Mouse (Mus musculus) embryonic facial prominence, embryonic 14.5 days (tissue): ENCODE measurements around the gene Slc6a16. TPM values are rescaled to one million over a fixed set of nuclear protein-coding genes. Genes with fewer than 3 reads are reported as not detected.

ENCODE experiments used
- ATAC-seq: fragments of 200-750 bp; cut with Nextera tagmentation; 2 replicates; pipeline ENCODE4 v1.8.0; 2017; ENCODE audit warnings: low read depth, moderate number of reproducible peaks, moderate TSS enrichment
- DNase-seq: peaks from one replicate; pipeline ENCODE4 v3.0.0-alpha.2; 2015; ENCODE audit warnings: low spot score
- H3K27ac ChIP-seq: fragments of 300-500 bp; sonication (generic); replicated peaks from 2 replicates; pipeline ENCODE4 v1.5.1; 2014; ENCODE audit warnings: low read depth, mild to moderate bottlenecking, low read length, moderate library complexity
- H3K27me3 ChIP-seq: fragments of 300-500 bp; sonication (generic); replicated peaks from 2 replicates; pipeline ENCODE4 v1.6.1; 2014; ENCODE audit warnings: low read length; ENCODE audit not compliant: control insufficient read depth, insufficient read depth
- H3K36me3 ChIP-seq: fragments of 300-500 bp; sonication (generic); 2 replicates; pipeline ENCODE4 v1.6.1; 2014; ENCODE audit warnings: low read length, mixed read lengths; ENCODE audit not compliant: control insufficient read depth, insufficient read depth
- H3K4me1 ChIP-seq: fragments of 300-500 bp; sonication (generic); 2 replicates; pipeline ENCODE4 v1.6.1; 2014; ENCODE audit warnings: antibody characterized with exemption, low read length; ENCODE audit not compliant: control insufficient read depth, insufficient read depth
- H3K4me2 ChIP-seq: fragments of 300-500 bp; sonication (generic); 2 replicates; pipeline ENCODE4 v1.6.1; 2014; ENCODE audit warnings: low read depth, mild to moderate bottlenecking, low read length, moderate library complexity, mixed read lengths
- H3K4me3 ChIP-seq: fragments of 300-500 bp; sonication (generic); 2 replicates; pipeline ENCODE4 v1.5.1; 2014; ENCODE audit warnings: low read depth, mild to moderate bottlenecking, low read length
- H3K9ac ChIP-seq: fragments of 300-500 bp; sonication (generic); 2 replicates; pipeline ENCODE4 v1.6.1; 2014; ENCODE audit warnings: low read depth, mild to moderate bottlenecking, low read length, moderate library complexity, mixed read lengths
- H3K9me3 ChIP-seq: fragments of 300-500 bp; sonication (generic); 2 replicates; pipeline ENCODE4 v1.6.1; 2016; ENCODE audit warnings: low read length; ENCODE audit not compliant: control insufficient read depth
- WGBS: fragments of 180-500 bp; shearing (Covaris S2); extraction: QIAGEN DNeasy Blood & Tissue Kit; methylation state at CpG from one replicate; pipeline ENCODE4 v1.1.7; 2014; 5-methylcytosine and 5-hydroxymethylcytosine counted together
- polyA plus RNA-seq: library from polyadenylated mRNA; unstranded; fragments of >200 nt; fragmentation: Nextera tagmentation; extraction: Ambion mirVana; gene quantifications from 2 replicates; pipeline ENCODE4 v1.2.1, GENCODE M21; 2014

Gene Slc6a16
- polyA plus RNA-seq, 1 experiment from 2014 or later: 0.11 TPM

DNA sequence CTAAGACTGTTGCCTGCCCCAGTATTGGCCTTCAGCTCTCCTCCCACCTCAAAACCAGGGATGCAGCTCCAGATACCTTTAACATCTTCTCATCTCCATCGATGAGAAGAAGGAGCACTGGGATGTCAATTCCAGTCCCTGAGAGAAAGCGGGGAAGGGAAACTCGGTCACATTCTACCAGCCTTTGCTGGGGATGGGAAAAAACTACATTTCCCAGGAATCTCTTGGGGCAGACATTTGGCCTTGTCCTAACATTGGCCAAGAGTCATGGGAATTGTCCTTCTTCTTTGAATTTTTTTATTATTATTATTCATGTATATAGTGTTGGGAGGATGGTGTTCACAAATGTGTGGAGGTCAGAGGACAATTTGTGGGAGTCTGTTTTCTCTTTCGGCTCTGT lies 81.4 kb downstream of the Slc6a16 start:
- Histone ChIP-seq H3K36me3 (peaks cover 58% of the 10 kb centered on the region), H3K9me3 (peaks cover 3% of the 10 kb centered on the region; the same call in 1 of the 2 replicates), H3K27me3 (no peaks in the 10 kb centered on the region), H3K9ac (no peak overlapping the region), H3K27ac (no peak overlapping the region), H3K4me3 (no peak overlapping the region), H3K4me1 (no peaks in the 10 kb centered on the region), H3K4me2 (no peak overlapping the region)
- ATAC-seq: no peak
- no peak for DNase-seq
- 96% methylated on average over 4 of the region's 4 CpGs for WGBS

Other genes starting within 250 kb of the Slc6a16 start
- 77.7 and 84.6 TPM in 2 replicates for gene Irf3, start 243.4 kb upstream of the Slc6a16 start, polyA plus RNA-seq
- gene Bcl2l12, start 242.4 kb upstream of the Slc6a16 start, polyA plus RNA-seq: 43.2 and 48.6 TPM in 2 replicates
- gene Scaf1, start 224.7 kb upstream of the Slc6a16 start, polyA plus RNA-seq: 43.7 and 47.5 TPM in 2 replicates
- gene Rras, start 223.1 kb upstream of the Slc6a16 start, polyA plus RNA-seq: 50.5 and 52.3 TPM in 2 replicates
- 12.8 and 13.7 TPM in 2 replicates for gene Prr12, start 188.2 kb upstream of the Slc6a16 start, polyA plus RNA-seq
- gene Nosip, start 178.7 kb upstream of the Slc6a16 start, polyA plus RNA-seq: 59.1 and 63.3 TPM in 2 replicates
- 20.9 and 22.2 TPM in 2 replicates for gene Prrg2, start 178.4 kb upstream of the Slc6a16 start, polyA plus RNA-seq
- gene Rcn3, start 148.9 kb upstream of the Slc6a16 start, polyA plus RNA-seq: 587 and 592 TPM in 2 replicates
- 120 and 129 TPM in 2 replicates for gene Fcgrt, start 137.2 kb upstream of the Slc6a16 start, polyA plus RNA-seq
- 1,575 and 1,608 TPM in 2 replicates for gene Rps11, start 116.6 kb upstream of the Slc6a16 start, polyA plus RNA-seq
- gene Rpl13a, start 112.3 kb upstream of the Slc6a16 start, polyA plus RNA-seq: 1,594 and 1,619 TPM in 2 replicates
- 0.47 and 0.61 TPM in 2 replicates for gene Gm45713, start 104.9 kb upstream of the Slc6a16 start, polyA plus RNA-seq
- 2.3 TPM in 2 replicates for gene Flt3l, start 104.7 kb upstream of the Slc6a16 start, polyA plus RNA-seq
- gene Pih1d1, start 86.8 kb upstream of the Slc6a16 start, polyA plus RNA-seq: 80.3 and 88.8 TPM in 2 replicates
- 36.8 and 39.4 TPM in 2 replicates for gene Aldh16a1, start 86.5 kb upstream of the Slc6a16 start, polyA plus RNA-seq
- gene Slc17a7, start 77.1 kb upstream of the Slc6a16 start, polyA plus RNA-seq: 0.87 and 1.3 TPM in 2 replicates
- 5.8 and 6.1 TPM in 2 replicates for gene Gfy, start 61.5 kb upstream of the Slc6a16 start, polyA plus RNA-seq
- gene Pth2, start 60.1 kb upstream of the Slc6a16 start, polyA plus RNA-seq: not detected in 2 replicates
- 1.5 TPM in 2 replicates for gene Ccdc155, start 36.2 kb upstream of the Slc6a16 start, polyA plus RNA-seq
- 6.3 and 8.5 TPM in 2 replicates for gene Dkkl1, start 28.9 kb upstream of the Slc6a16 start, polyA plus RNA-seq
- gene Tead2, start 25.3 kb upstream of the Slc6a16 start, polyA plus RNA-seq: 112 and 142 TPM in 2 replicates
- 2.4 and 4.8 TPM in 2 replicates for gene Cd37, start 2.0 kb upstream of the Slc6a16 start, polyA plus RNA-seq
- gene Slc6a21, start 36.4 kb downstream of the Slc6a16 start, polyA plus RNA-seq: not detected in 2 replicates
- 16.6 and 18.2 TPM in 2 replicates for gene Trpm4, start 92.7 kb downstream of the Slc6a16 start, polyA plus RNA-seq
- gene Hrc, start 94.2 kb downstream of the Slc6a16 start, polyA plus RNA-seq: 11.0 and 15.8 TPM in 2 replicates
- gene Ppfia3, start 125.9 kb downstream of the Slc6a16 start, polyA plus RNA-seq: 4.8 and 6.9 TPM in 2 replicates
- 2.4 TPM in 2 replicates for gene Lin7b, start 129.5 kb downstream of the Slc6a16 start, polyA plus RNA-seq
- gene Snrnp70, start 154.7 kb downstream of the Slc6a16 start, polyA plus RNA-seq: 56.5 and 61.1 TPM in 2 replicates
- gene Kcna7, start 164.6 kb downstream of the Slc6a16 start, polyA plus RNA-seq: 0.24 TPM in 1 of 2 replicates, not detected in the other
- gene Ntf5, start 172.6 kb downstream of the Slc6a16 start, polyA plus RNA-seq: 3.0 and 3.1 TPM in 2 replicates
- 1.4 TPM in 1 of 2 replicates, not detected in the other for gene Lhb, start 179.7 kb downstream of the Slc6a16 start, polyA plus RNA-seq
- 39.3 TPM in 2 replicates for gene Gys1, start 193.8 kb downstream of the Slc6a16 start, polyA plus RNA-seq
- gene Ruvbl2, start 197.0 kb downstream of the Slc6a16 start, polyA plus RNA-seq: 123 and 127 TPM in 2 replicates
- 4,260 and 4,697 TPM in 2 replicates for gene Ftl1, start 218.8 kb downstream of the Slc6a16 start, polyA plus RNA-seq
- 120 and 132 TPM in 2 replicates for gene Bax, start 225.8 kb downstream of the Slc6a16 start, polyA plus RNA-seq
- 1.2 and 1.5 TPM in 2 replicates for gene Tulp2, start 240.8 kb downstream of the Slc6a16 start, polyA plus RNA-seq
- not detected in 2 replicates for gene Gm45808, start 245.7 kb downstream of the Slc6a16 start, polyA plus RNA-seq
- gene Dhdh, start 247.7 kb downstream of the Slc6a16 start, polyA plus RNA-seq: 2.5 and 3.2 TPM in 2 replicates